Mouse (Mus musculus) lung, embryonic 15.5 days (tissue): Measurements from ENCODE around the gene Sec22c. TPM values are rescaled to one million over a fixed set of nuclear protein-coding genes. Genes with fewer than 3 reads are reported as not detected.

Experiments
- ATAC-seq: fragments of 200-750 bp; cut with Nextera tagmentation; 2 replicates; pipeline ENCODE4 v1.8.0; 2017; ENCODE audit warnings: moderate number of reproducible peaks, borderline replicate concordance; ENCODE audit not compliant: low FRiP score, low TSS enrichment; ENCODE audit errors: extremely low read depth
- H3K27ac ChIP-seq: fragments of 300-500 bp; sonication (generic); 2 replicates; pipeline ENCODE4 v1.5.1; 2015; ENCODE audit warnings: moderate library complexity, mild to moderate bottlenecking, inconsistent platforms
- H3K27me3 ChIP-seq: fragments of 300-500 bp; sonication (generic); 2 replicates; pipeline ENCODE4 v1.6.1; 2015; ENCODE audit warnings: inconsistent platforms
- H3K36me3 ChIP-seq: fragments of 300-500 bp; sonication (generic); 2 replicates; pipeline ENCODE4 v1.6.1; 2015; ENCODE audit warnings: inconsistent platforms
- H3K4me1 ChIP-seq: fragments of 300-500 bp; sonication (generic); 2 replicates; pipeline ENCODE4 v1.6.1; 2015; ENCODE audit warnings: inconsistent platforms
- H3K4me2 ChIP-seq: fragments of 300-500 bp; sonication (generic); 2 replicates; pipeline ENCODE4 v1.6.1; 2015; ENCODE audit warnings: inconsistent platforms, mild to moderate bottlenecking, moderate library complexity
- H3K4me3 ChIP-seq: fragments of 300-500 bp; sonication (generic); 2 replicates; pipeline ENCODE4 v1.5.1; 2015; ENCODE audit warnings: mild to moderate bottlenecking, inconsistent platforms
- H3K9ac ChIP-seq: fragments of 300-500 bp; sonication (generic); 2 replicates; pipeline ENCODE4 v1.6.1; 2015; ENCODE audit warnings: inconsistent platforms
- H3K9me3 ChIP-seq: fragments of 300-500 bp; sonication (generic); 2 replicates; pipeline ENCODE4 v1.6.1; 2016; ENCODE audit warnings: inconsistent platforms
- WGBS: fragments of 180-500 bp; shearing (Covaris S2); methylation state at CpG from one replicate; pipeline ENCODE4 v1.1.7; 2015; 5-methylcytosine and 5-hydroxymethylcytosine counted together
- polyA plus RNA-seq: library from polyadenylated mRNA; unstranded; fragments of >200 nt; fragmentation: Nextera tagmentation; extraction: Ambion mirVana; gene quantifications from 2 replicates; pipeline ENCODE4 v1.2.1, GENCODE M21; 2015

Gene Sec22c
- polyA plus RNA-seq, result 9.8 and 10.3 TPM in 2 replicates

GRCm38 (mm10) chr9:121704646-121705625 is at the start of gene Sec22c:
Gene Sec22c (minus strand): TSS chr9:121705490.
- 1% methylated on average over 69 of the region's 69 CpGs for WGBS

GRCm38 (mm10) chr9:121754624-121755023 is 49.3 kb upstream of the Sec22c start:
- no peak for ATAC-seq
- Histone ChIP-seq H3K36me3 (peaks cover 64% of the 10 kb centered on the region), H3K4me3 (no peak overlapping the region), H3K9ac (no peak overlapping the region), H3K9me3 (no peaks in the 10 kb centered on the region), H3K27ac (no peak overlapping the region), H3K27me3 (no peaks in the 10 kb centered on the region), H3K4me2 (no peak overlapping the region), H3K4me1 (peaks cover 15% of the 10 kb centered on the region)
- WGBS, result 88% methylated on average over 3 of the region's 3 CpGs

More at GRCm38 (mm10) chr9:121704646-121705625, at the start of gene Sec22c:
- peak within 1 kb of the TSS; percentile 95 for H3K4me2 ChIP-seq
- peaks cover 20% of the 10 kb centered on the region for H3K4me1 ChIP-seq
- H3K27ac ChIP-seq, result peak within 1 kb of the TSS; percentile 82
- peak within 1 kb of the TSS; percentile 99 for H3K4me3 ChIP-seq
- peak within 1 kb of the TSS; percentile 65 for H3K9ac ChIP-seq
- no peaks in the 10 kb centered on the region for H3K27me3 ChIP-seq
- ATAC-seq, result peak; percentile 97
- no peaks in the 10 kb centered on the region for H3K9me3 ChIP-seq
- H3K36me3 ChIP-seq, result no peaks in the 10 kb centered on the region

GRCm38 (mm10) chr9:121752774-121753173 is 47.5 kb upstream of the Sec22c start:
- ATAC-seq, result no peak
- H3K4me3 ChIP-seq, result no peak overlapping the region
- 94% methylated on average over 9 of the region's 9 CpGs for WGBS
- no peaks in the 10 kb centered on the region for H3K9me3 ChIP-seq
- H3K4me1 ChIP-seq, result no peaks in the 10 kb centered on the region
- no peaks in the 10 kb centered on the region for H3K27me3 ChIP-seq
- no peak overlapping the region for H3K27ac ChIP-seq
- no peak overlapping the region for H3K9ac ChIP-seq
- H3K4me2 ChIP-seq, result no peak overlapping the region
- peaks cover 83% of the 10 kb centered on the region for H3K36me3 ChIP-seq

GRCm38 (mm10) chr9:121744051-121744450 is 38.8 kb upstream of the Sec22c start:
- no peak for ATAC-seq
- no peaks in the 10 kb centered on the region for H3K27me3 ChIP-seq
- H3K36me3 ChIP-seq, result peaks cover 84% of the 10 kb centered on the region
- no peak overlapping the region for H3K9ac ChIP-seq
- WGBS, result 84% methylated on average over 8 of the region's 8 CpGs
- no peaks in the 10 kb centered on the region for H3K4me1 ChIP-seq
- H3K4me3 ChIP-seq, result no peak overlapping the region
- H3K4me2 ChIP-seq, result no peak overlapping the region
- no peak overlapping the region for H3K27ac ChIP-seq
- H3K9me3 ChIP-seq, result no peaks in the 10 kb centered on the region

GRCm38 (mm10) chr9:121741168-121741567 is 35.9 kb upstream of the Sec22c start:
- no peaks in the 10 kb centered on the region for H3K27me3 ChIP-seq
- no peaks in the 10 kb centered on the region for H3K9me3 ChIP-seq
- no peaks in the 10 kb centered on the region for H3K4me1 ChIP-seq
- H3K4me2 ChIP-seq, result no peak overlapping the region
- H3K9ac ChIP-seq, result no peak overlapping the region
- 88% methylated on average over 3 of the region's 3 CpGs for WGBS
- no peak overlapping the region for H3K27ac ChIP-seq
- H3K36me3 ChIP-seq, result peaks cover 59% of the 10 kb centered on the region
- no peak for ATAC-seq
- H3K4me3 ChIP-seq, result no peak overlapping the region

- Histone ChIP-seq H3K36me3 (peaks cover 60% of the 10 kb centered on the region), H3K4me3 (no peak overlapping the region), H3K27ac (no peak overlapping the region), H3K9me3 (no peaks in the 10 kb centered on the region), H3K4me1 (no peaks in the 10 kb centered on the region), H3K4me2 (no peak overlapping the region), H3K9ac (no peak overlapping the region), H3K27me3 (no peaks in the 10 kb centered on the region)
- no peak for ATAC-seq
- 83% methylated on average over 6 of the region's 6 CpGs for WGBS
Observed at GRCm38 (mm10) chr9:121740490-121740889, 35.2 kb upstream of the Sec22c start.

GRCm38 (mm10) chr9:121719347-121720331 is 14.3 kb upstream of the Sec22c start:
- H3K27ac ChIP-seq, result peak overlapping the region; percentile 97
- peaks cover 10% of the 10 kb centered on the region for H3K4me1 ChIP-seq
- H3K4me3 ChIP-seq, result peak overlapping the region; percentile 93
- H3K27me3 ChIP-seq, result no peaks in the 10 kb centered on the region
- under 1% methylated on average over 60 of the region's 87 CpGs for WGBS
- no peaks in the 10 kb centered on the region for H3K9me3 ChIP-seq
- peak; percentile 72 for ATAC-seq
- H3K9ac ChIP-seq, result peak overlapping the region; percentile 95
- H3K36me3 ChIP-seq, result no peaks in the 10 kb centered on the region
- peak overlapping the region; percentile 78 for H3K4me2 ChIP-seq

GRCm38 (mm10) chr9:121718792-121719318 is 13.6 kb upstream of the Sec22c start, which contains the start of gene Nktr:
Gene Nktr (plus strand): TSS chr9:121719169.
- no peaks in the 10 kb centered on the region for H3K27me3 ChIP-seq
- peak within 1 kb of the TSS; percentile 95 for H3K9ac ChIP-seq
- H3K27ac ChIP-seq, result peak within 1 kb of the TSS; percentile 97
- ATAC-seq, result peak; percentile 100
- peak within 1 kb of the TSS; percentile 93 for H3K4me3 ChIP-seq
- no peaks in the 10 kb centered on the region for H3K9me3 ChIP-seq
- H3K36me3 ChIP-seq, result no peaks in the 10 kb centered on the region
- peaks cover 10% of the 10 kb centered on the region for H3K4me1 ChIP-seq
- peak within 1 kb of the TSS; percentile 78 for H3K4me2 ChIP-seq
- WGBS, result 0% methylated on average over 59 of the region's 61 CpGs

- no peaks in the 10 kb centered on the region for H3K9me3 ChIP-seq
- H3K27ac ChIP-seq, result peak overlapping the region; percentile 94
- 62% methylated on average over 15 of the region's 15 CpGs for WGBS
- H3K9ac ChIP-seq, result peak overlapping the region; percentile 63
- peak; percentile 6; the same call in 1 of the 2 replicates for ATAC-seq
- peaks cover 5% of the 10 kb centered on the region; the same call in 1 of the 2 replicates for H3K36me3 ChIP-seq
- H3K4me3 ChIP-seq, result peak overlapping the region; percentile 93
- H3K4me1 ChIP-seq, result peaks cover 10% of the 10 kb centered on the region
- peak overlapping the region; percentile 72 for H3K4me2 ChIP-seq
- H3K27me3 ChIP-seq, result no peaks in the 10 kb centered on the region
Observed at GRCm38 (mm10) chr9:121718070-121718705, 12.9 kb upstream of the Sec22c start.

GRCm38 (mm10) chr9:121717048-121717447 is 11.8 kb upstream of the Sec22c start:
- peaks cover 13% of the 10 kb centered on the region; the same call in 1 of the 2 replicates for H3K36me3 ChIP-seq

More at GRCm38 (mm10) chr9:121717048-121717447, 11.8 kb upstream of the Sec22c start:
- Histone ChIP-seq H3K9ac (no peak overlapping the region), H3K9me3 (no peaks in the 10 kb centered on the region), H3K27me3 (no peaks in the 10 kb centered on the region), H3K4me2 (no peak overlapping the region), H3K4me1 (peaks cover 12% of the 10 kb centered on the region), H3K27ac (no peak overlapping the region), H3K4me3 (no peak overlapping the region)
- ATAC-seq, result no peak
- 63% methylated on average over 2 of the region's 2 CpGs for WGBS
